Mouse (Mus musculus) large intestine, adult 2 months (tissue): ENCODE measurements at regions not wholly inside any gene's neighbourhood (a gene's known extent, or its start where the extent isn't known, plus 50 kb on each side); places are given as distances from the start of the nearest gene placed in this dataset.

Experiments used
- DNase-seq: peaks from one replicate; pipeline ENCODE4 v3.0.0-alpha.2; 2012; ENCODE audit warnings: low read depth, low spot score
- WGBS: fragments of 180-500 bp; shearing (Covaris S2); methylation state at CpG from one replicate; pipeline ENCODE4 v1.1.7; 2018; 5-methylcytosine and 5-hydroxymethylcytosine counted together

DNA sequence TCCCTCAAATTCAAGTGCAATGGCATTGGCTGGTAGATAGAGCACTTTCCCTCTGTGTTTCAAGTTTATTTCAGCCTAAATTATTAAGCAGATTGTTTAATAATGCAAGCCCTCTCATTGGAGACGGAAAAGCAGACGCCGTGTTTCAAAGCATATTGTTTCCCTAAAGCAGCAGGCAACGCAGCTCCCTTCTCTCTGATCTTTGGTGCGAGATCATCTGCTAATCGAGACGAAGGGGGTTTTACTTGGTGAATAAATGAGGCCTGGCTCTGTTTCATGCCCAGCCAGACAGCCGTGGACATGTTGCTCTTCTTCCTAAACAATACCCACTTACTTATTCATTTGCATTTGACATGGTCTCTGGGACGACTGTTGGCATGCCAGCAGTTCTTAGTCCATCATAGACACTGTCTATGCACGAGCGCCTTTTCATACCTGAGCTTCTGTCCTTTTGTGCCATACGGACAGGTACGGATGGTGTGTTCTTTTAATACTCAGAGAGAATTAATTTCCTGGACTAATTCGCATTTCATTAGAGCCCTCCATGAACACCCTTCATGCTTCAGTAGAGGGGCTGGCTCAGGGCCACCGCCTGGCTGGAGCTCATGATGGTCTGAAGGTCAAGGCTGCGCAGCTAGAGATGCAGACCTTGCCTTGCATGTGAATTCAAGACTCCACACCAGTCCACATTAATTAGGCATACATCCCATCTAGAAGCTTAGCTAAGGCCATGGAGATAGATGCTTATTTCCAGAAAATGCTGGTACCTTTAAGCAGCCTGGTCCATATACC is 276.3 kb upstream of the Zdhhc25 start:
- DNase-seq = no peak
- 84% methylated on average over 16 of the region's 16 CpGs for WGBS

DNA sequence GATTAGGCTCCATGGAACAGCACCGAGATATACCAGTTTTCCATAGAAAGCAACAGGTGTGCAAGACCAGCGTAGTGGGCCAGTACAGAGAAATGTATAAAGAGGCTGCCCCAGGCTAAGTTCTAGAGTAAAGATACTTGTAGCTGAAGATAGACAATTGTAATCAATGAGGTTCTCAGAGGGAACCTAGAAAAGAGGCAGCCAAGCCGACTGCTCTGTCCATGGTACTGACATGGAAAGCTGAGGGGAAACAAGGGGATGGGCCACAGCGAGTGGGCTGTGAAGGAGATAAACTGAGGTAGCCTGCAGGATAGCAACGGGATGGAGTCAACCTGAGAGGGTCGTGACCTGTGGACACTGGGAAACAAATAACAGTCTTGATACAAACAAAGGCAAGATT is 275.0 kb upstream of the Zdhhc25 start:
- no peak for DNase-seq
- 50% methylated on average over 6 of the region's 6 CpGs for WGBS

DNA sequence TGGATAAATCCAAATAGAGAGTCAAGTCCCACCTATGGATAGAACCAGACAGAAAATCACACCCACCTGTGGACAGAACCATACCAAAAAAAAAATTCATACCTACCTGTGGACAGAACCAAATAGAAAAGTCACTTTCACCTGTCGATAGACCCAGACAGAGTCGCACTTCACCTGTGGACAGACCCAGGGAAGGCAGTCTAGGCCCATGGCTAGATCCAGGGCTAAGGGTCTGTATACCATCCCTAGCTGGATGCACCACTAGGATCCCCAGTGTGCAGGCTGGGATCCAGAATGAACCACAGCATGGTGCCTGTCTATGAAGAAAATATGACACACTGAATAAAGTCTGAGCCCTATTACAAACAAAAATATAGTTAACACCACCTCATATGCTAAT is 246.9 kb upstream of the Zdhhc25 start:
- WGBS = 95% methylated on average over 2 of the region's 2 CpGs
- no peak for DNase-seq

DNA sequence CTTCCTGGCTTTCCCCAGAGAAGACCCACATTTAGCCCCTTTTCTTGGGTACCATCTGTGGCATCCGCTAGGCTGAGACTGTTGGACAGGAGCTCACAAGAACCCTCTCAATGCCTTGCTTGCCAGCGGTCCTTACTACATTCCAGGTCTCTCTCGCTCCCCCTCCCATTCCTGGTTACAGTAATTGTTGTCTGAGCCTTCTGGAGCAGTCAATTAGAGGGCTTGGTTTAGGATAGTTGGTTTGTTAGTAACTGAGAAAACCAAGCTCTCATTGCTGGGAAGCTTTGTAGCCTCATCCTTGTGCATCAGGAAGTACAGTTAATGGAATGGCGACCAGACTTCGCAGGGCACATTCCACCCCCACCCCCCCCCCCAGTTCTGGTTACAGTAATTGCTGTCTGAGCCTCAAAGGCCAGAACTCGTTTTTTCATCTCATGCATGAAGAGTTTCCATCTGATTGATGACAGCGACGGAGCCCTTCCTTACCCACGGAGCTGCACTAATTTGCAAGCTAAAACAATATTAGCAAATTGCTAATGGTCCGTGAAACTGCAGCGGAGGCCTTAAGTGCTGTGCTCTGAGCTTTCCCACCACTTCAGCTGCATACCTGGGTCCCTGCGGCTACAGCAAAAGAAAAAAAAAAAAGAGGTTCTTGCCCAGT is 239.6 kb upstream of the Zdhhc25 start:
- DNase-seq = no peak
- 41% methylated on average over 12 of the region's 12 CpGs for WGBS

DNA sequence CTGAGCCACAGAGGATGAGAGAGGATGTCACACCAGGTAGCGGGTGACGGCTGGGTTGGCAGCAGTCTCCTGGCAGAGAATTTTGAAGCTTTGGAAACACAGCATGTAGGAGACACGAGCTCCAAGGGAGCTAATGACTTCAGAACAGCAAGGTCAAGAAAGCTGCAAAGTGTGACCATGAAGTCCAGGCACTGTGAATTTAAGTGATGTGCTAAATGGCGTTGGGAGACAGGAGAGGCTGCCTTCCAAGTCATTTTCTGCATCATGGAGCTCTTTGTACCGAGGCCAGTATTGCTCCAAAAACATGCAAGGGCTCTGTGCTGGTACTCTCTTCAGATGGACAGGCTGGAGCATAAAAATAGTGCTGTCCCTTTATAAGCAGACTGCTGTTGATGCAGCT is 238.8 kb upstream of the Zdhhc25 start:
- WGBS = 65% methylated on average over 5 of the region's 5 CpGs

DNA sequence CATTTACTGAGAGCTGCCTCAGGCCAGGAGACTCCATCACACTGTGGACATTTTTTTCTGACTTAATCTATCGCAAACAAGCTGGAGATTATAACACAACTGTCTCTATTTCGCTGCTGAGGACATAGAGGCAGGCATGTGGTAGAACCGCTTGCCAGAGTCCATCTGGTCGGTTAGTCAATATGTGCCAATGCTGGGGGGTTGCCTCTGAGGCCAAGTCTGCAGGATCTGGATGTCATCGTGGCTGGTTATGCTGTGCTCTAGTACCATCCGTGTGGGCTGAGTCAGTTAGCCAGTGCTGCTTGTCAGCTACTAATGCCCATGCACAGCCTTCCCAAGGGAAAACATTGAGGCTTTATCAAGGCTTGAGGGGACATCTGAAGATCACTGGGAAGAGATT is 237.1 kb upstream of the Zdhhc25 start:
- no peak for DNase-seq
- 51% methylated on average over 6 of the region's 6 CpGs for WGBS

More for the DNA sequence above, 238.8 kb upstream of the Zdhhc25 start:
- no peak for DNase-seq

DNA sequence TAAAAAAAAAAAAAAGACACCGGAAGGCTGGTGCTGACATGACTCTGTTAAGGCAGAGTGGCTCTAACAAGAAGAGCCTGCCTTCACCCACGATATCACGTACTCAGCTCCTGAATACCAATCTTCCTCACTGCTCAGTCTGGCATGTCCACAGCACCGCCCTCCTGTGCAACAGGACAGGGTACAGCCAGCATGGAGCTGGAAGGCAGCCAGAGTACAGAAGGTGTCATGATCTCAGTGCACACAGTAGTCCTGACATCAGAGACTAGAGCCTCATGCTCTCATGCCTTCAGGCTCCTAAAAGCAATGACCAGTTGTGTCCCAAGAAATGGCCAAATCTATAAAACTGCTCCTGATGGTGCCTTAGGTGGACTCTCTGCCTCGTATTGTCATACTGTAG is 229.7 kb upstream of the Zdhhc25 start:
- no peak for DNase-seq
- WGBS = 67% methylated on average over 5 of the region's 5 CpGs

DNA sequence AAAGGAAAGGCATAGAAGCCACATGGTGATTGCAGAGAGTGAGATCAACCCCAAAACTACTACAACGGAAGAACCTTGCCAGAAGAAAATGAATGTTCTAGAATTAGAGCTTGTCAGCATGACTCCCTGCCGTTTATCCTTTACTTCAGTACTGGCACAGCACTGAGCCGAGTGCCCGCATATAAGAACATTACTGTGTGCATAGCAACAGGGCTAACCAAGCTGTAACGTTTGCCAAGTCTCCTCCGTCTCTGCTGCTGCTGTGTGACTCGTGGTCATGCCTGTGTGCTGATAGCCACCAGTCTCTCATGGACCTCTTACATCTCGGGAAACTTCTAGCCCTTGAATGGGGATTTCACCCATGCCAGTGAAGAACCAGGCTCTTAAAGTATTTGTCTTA is 228.1 kb upstream of the Zdhhc25 start:
- no peak for DNase-seq
- 71% methylated on average over 8 of the region's 8 CpGs for WGBS

DNA sequence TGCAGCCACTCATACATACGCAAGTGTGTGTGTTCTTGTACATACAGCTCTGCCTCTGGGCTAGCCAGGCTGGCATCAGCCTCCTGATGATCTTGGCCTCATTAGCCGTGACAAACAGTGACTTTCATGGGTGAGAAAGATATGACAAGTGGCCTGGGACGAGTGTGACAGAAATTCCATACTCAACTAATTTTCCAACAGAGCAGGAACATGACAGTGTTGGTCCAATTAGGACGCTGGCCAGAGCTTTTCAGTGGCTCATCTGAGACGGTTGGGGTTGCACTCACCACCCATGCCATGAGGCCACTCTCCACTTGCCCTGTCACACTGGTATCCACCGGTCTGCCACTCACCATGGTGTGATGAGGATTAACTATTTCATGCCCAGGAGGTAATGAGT is 226.2 kb upstream of the Zdhhc25 start:
- DNase-seq = no peak
- WGBS = 54% methylated on average over 6 of the region's 6 CpGs

DNA sequence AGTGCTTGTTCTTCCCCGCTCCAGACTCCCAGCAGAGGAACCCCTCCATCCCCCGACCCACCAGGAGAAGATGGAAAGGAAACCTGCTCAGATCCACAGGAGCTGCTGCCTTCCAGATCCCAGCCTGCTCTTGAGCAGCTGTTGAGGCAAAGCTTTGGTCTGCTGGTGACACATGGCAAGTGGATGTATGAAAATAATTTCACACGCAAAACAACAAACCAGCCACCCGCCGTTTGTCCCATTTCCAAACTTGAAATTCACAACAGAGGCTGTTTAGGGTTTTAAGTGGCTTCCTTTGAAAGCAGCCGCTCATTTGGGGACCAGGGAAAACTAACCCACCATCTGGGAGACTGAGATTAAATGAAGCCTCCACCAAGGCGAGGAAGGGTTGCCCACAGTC is 220.8 kb upstream of the Zdhhc25 start:
- WGBS = 68% methylated on average over 7 of the region's 7 CpGs
- no peak for DNase-seq

DNA sequence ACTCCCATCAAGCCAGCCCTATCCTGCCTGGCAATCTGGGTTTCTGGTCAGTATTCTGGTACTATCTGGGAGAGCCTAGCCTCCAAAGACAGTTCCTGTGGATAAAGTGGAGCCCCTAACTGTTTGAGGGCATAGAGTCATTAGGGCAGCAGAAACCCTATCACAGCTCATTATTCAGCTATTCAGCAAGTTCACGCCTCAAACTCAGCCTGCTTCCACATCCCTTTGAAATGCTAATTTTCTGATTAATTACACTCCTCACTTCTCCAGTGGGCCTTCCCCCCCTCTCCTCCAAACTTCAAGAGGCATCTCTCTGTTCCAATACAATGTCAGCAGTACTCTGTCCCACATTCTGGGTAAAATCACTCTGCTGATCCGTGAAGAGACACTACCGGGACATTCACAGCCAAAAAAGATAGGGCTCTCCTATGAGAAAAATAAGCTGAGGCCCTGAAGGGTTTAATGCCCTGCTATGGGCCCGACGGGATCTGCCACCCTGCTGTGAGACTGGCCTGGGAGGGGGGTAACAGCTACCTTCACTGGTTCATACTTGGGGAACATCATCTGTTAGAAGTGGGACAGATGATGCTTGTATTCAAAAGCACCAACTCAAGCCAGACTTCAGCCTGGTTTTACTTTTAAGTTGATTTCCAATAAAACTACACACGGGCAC is 220.0 kb upstream of the Zdhhc25 start:
- no peak for DNase-seq
- 24% methylated on average over 6 of the region's 6 CpGs for WGBS

DNA sequence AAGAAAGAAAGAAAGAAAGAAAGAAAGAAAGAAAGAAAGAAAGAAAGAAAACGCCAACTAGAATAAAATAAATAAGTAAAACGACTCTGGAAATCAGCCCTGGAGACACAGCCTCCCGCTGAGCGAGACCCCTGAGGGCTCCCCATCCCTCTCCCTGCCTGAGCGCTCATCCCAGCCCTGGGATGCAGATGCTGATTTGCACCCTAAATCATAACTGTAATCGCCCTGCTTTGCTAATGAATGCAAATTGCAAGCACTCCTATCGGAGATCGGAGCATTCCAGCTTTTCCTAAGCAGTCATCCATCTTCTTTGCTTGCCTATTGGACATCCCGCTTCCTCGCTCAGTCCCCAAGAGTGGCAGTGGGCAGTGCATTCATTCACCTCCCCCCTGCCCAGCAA is 218.7 kb upstream of the Zdhhc25 start:
- 51% methylated on average over 10 of the region's 10 CpGs for WGBS

DNA sequence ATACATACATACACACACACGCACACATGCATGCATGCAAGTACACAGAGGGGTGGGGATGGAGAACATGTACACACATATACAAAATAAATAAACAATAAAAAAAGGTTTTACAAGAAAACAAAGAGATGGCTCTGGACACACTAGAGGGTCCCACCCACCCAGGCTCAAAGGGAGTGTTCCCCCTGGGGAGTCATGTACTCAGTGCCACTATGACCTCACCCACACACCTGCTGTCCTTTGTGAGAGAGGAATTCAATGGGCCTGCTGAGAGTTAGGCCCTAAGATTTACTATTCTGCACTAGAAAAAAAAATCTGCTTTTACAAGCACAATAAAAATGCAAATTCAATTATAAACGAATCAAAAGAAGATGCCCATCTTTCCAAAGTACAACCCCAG is 214.2 kb upstream of the Zdhhc25 start:
- no peak for DNase-seq
- WGBS = 66% methylated on average over 2 of the region's 2 CpGs

More for the DNA sequence above, 218.7 kb upstream of the Zdhhc25 start:
- no peak for DNase-seq

DNA sequence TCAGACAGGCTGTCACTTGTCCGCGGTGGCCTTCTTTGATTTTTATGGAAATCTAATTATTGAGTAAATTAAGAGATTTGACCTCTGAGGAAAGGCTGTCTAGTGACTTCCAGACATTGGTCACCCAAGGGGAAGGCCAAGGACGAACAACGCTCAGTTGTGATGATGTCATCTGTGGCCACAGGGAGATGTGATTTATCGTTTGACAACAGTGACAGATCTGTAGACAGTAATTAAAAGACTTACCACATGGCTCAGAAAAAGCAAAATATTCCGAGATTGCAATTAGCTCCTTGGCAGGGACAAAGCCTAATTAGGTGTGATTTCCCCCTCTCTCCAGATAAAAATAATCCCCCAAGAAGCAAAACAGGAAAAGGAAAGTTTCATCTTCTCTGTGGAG is 213.4 kb upstream of the Zdhhc25 start:
- no peak for DNase-seq
- 79% methylated on average over 6 of the region's 6 CpGs for WGBS

DNA sequence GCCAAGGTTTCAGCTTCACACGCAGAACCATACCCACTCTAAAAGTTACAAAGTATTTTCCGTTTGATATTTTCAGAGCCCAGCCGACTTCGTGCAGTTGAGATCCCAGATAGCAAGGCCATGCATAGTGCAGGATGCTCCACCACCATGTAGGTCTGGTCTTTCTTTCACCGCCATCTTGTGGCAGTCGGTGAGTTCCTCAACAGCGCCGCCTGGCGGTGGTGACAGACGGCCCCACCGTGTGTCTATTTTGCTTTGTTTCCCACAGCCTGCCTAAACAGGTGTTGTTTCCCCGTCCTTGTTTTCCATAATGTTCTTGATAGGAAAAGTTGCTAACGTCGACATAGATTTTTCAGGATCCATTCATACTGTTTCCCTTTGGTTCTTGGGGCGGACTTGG is 208.3 kb upstream of the Zdhhc25 start:
- WGBS = 85% methylated on average over 15 of the region's 15 CpGs
- no peak for DNase-seq

DNA sequence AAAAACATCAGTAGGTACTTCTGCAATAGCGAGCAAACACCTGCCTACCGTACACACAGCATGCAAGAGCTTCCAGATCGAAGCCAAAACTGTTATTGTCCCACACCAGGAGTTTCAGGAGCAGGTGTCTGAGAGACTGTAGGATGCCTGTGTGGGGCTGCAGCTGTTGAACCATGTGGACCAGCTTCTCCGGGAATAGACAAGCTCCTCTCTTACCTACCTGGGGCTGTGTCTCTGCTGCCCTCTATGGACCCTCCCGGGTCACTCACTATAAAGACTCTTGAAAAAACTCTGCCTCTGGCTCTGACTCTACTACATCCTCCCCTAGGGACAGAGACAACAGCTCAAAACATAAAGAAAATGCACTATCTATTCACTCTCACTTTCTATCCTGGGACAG is 201.0 kb upstream of the Zdhhc25 start:
- no peak for DNase-seq
- 47% methylated on average over 5 of the region's 5 CpGs for WGBS

DNA sequence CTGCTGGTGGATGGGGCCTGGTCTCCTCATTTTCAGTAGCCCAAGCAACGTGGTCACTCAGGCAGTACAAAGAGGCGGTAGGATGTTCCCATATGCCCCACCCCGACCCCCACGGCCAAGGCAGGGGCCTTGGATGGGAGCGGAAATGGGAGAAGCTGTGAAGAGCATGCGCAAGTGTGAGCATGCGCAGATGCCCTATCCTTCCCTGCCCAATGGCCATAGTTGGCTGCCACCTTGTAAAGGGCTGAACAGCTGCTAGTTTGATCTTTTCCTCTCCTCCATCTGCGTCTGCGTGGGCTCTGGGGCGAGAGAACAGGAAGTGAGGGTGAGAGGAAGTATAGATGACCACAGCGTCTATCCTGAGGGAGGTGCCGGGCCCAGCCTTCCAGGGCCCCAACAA is 200.1 kb upstream of the Zdhhc25 start:
- DNase-seq = no peak
- 61% methylated on average over 12 of the region's 12 CpGs for WGBS

DNA sequence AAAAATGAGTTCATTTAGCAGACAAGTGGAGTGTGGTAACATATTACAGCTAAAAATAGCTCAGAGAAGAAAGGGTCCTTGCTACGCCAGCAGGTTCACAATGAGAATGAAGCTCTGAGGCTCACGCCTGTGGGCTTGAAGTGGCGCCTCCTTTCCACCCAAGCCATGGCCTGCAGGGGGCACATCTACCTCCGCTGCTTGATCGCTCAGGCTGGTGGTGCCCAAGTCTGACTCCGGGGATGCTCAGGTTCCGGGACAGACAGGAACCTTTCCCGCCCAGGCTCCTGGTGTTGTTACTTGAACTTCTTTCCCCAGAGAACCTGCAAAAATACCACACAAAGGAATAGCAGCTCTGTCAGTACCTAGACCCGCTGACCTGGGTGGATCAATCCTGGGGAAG is 199.3 kb upstream of the Zdhhc25 start:
- WGBS = 52% methylated on average over 9 of the region's 9 CpGs
- DNase-seq = no peak

DNA sequence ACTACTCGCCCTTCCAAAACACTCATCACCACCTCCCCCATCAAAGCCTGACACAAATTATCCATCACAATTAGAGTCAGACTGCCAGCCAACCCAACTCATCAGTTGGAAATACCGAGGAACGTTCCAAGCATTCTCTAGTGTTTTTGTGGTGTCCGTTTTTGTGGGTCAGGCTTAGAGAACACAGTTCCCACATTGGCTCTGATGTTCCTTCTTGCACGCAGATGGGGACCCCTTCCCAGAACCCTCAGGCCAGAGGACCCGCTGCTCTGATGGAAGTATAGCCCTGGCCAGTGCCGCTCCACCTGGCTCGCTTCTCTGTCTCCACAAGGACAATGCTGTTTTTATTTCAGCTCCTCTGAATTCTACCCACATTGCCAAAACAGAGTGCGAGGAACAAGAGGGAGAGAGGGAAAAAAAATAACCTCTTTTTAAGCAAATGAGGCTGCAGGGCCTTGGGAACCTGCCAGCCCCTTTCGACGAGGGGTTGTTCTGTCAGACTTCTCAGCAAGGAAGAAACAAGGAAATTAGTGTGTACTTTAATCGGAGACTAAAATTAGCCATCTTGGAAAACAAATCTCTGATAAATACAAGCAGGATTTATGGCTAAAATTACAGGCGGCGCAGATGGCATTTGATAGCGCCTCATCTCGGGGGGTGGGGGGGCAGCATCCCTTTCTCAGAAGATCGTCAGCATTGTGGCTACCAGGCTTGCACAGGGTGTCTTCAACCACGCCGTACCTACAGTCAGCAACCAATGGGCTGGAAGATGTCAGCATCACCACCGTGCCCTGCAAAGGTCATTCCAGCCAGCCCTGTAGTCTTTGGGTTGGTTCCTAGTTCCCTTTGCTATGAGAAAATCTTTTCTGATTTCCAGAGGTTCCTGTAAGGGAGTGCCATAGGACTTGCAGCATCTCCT is 191.4 kb upstream of the Zdhhc25 start:
- no peak for DNase-seq
- WGBS = 82% methylated on average over 20 of the region's 20 CpGs

DNA sequence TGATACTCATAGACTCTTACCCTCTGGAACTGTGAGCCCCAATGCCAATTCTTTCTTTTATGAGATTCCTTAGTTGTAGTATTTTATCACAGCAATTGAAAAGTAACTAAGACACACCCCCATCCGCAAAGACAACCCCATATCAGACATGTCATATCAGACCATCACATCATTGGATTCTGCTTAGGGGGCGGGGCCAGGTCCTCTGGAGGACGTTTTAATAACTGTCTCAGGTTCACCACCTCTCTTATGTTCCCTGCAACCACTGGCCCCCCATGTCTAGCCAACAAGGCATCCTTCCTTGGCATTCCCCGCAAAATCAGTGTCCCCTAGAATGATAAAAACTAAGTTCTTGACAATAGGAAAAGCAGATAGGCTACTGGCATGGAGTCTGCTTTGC is 185.9 kb upstream of the Zdhhc25 start:
- DNase-seq = no peak
- WGBS = 67% methylated on average over 4 of the region's 4 CpGs
